Mouse (Mus musculus): ENCODE measurements around the gene Pkp2.
"Not testable (repeated sequence)": the region's sequence is repeated elsewhere in the genome, so short reads cannot be mapped to it uniquely, and the experiment has no call there.

Gene Pkp2

GRCm38 (mm10) chr16:16213079-16213760 is at the start of gene Pkp2:
Gene Pkp2, plus strand, starts transcription at chr16:16213318.
- peak; percentile 29 for DNase-seq (ENCODE audit: low spot score)

- DNase-seq (ENCODE audit: low spot score) = no peak
Observed at GRCm38 (mm10) chr16:16197374-16197773, 15.7 kb upstream of the Pkp2 start.

- not testable (repeated sequence) for DNase-seq (ENCODE audit: low spot score)
Observed at GRCm38 (mm10) chr16:16201991-16202390, 11.1 kb upstream of the Pkp2 start.

- no peak for DNase-seq (ENCODE audit: low spot score)
Observed at GRCm38 (mm10) chr16:16204648-16205047, 8.5 kb upstream of the Pkp2 start.

- no peak for DNase-seq (ENCODE audit: low spot score)
Observed at GRCm38 (mm10) chr16:16212723-16213078, 417 bp upstream of the Pkp2 start.

GRCm38 (mm10) chr16:16213761-16214305 is 715 bp downstream of the Pkp2 start:
- no peak for DNase-seq (ENCODE audit: low spot score)

GRCm38 (mm10) chr16:16215645-16216387 is 2.7 kb downstream of the Pkp2 start:
- DNase-seq (ENCODE audit: low spot score) = no peak

GRCm38 (mm10) chr16:16216934-16217333 is 3.8 kb downstream of the Pkp2 start:
- no peak for DNase-seq (ENCODE audit: low spot score)

GRCm38 (mm10) chr16:16219835-16220234 is 6.7 kb downstream of the Pkp2 start:
- DNase-seq (ENCODE audit: low spot score) = no peak

GRCm38 (mm10) chr16:16222651-16223050 is 9.5 kb downstream of the Pkp2 start:
- DNase-seq (ENCODE audit: low spot score) = no peak

GRCm38 (mm10) chr16:16224506-16224924 is 11.4 kb downstream of the Pkp2 start:
- DNase-seq (ENCODE audit: low spot score) = no peak

- no peak for DNase-seq (ENCODE audit: low spot score)
Observed at GRCm38 (mm10) chr16:16225828-16226227, 12.7 kb downstream of the Pkp2 start.

GRCm38 (mm10) chr16:16230439-16230838 is 17.3 kb downstream of the Pkp2 start:
- no peak for DNase-seq (ENCODE audit: low spot score)

GRCm38 (mm10) chr16:16233919-16234318 is 20.8 kb downstream of the Pkp2 start:
- DNase-seq (ENCODE audit: low spot score) = no peak

- not testable (repeated sequence) for DNase-seq (ENCODE audit: low spot score)
Observed at GRCm38 (mm10) chr16:16236681-16237080, 23.6 kb downstream of the Pkp2 start.

- DNase-seq (ENCODE audit: low spot score) = no peak
Observed at GRCm38 (mm10) chr16:16238356-16238755, 25.2 kb downstream of the Pkp2 start.

- no peak for DNase-seq (ENCODE audit: low spot score)
Observed at GRCm38 (mm10) chr16:16244711-16245110, 31.6 kb downstream of the Pkp2 start.

GRCm38 (mm10) chr16:16250470-16250869 is 37.4 kb downstream of the Pkp2 start:
- DNase-seq (ENCODE audit: low spot score) = peak; percentile 9

GRCm38 (mm10) chr16:16253326-16254074 is 40.4 kb downstream of the Pkp2 start:
- no peak for DNase-seq (ENCODE audit: low spot score)

- no peak for DNase-seq (ENCODE audit: low spot score)
Observed at GRCm38 (mm10) chr16:16255217-16255616, 42.1 kb downstream of the Pkp2 start.

- no peak for DNase-seq (ENCODE audit: low spot score)
Observed at GRCm38 (mm10) chr16:16255874-16256273, 42.8 kb downstream of the Pkp2 start.

GRCm38 (mm10) chr16:16256672-16257071 is 43.6 kb downstream of the Pkp2 start:
- DNase-seq (ENCODE audit: low spot score) = no peak

GRCm38 (mm10) chr16:16260882-16261281 is 47.8 kb downstream of the Pkp2 start:
- DNase-seq (ENCODE audit: low spot score) = no peak

Measured in c-Kit-positive CD71-positive TER-119-positive erythroid progenitor cells, embryonic 14.5 days (primary cell).